Mouse (Mus musculus) thymus, adult 2 months (tissue): ENCODE data around the gene Tm9sf3. TPM values are rescaled to one million over a fixed set of nuclear protein-coding genes. Genes with fewer than 3 reads are reported as not detected.

Source experiments
- DNase-seq: peaks from one replicate; pipeline ENCODE4 v3.0.0; 2021
- H3K27ac ChIP-seq: fragments of 200-500 bp; 2 replicates; pipeline ENCODE4 v1.5.1; 2012; ENCODE audit warnings: low read length, control low read depth; ENCODE audit not compliant: control insufficient read depth, insufficient read depth
- H3K27me3 ChIP-seq: fragments of 200-500 bp; 2 replicates; pipeline ENCODE4 v1.6.1; 2012; ENCODE audit warnings: mild to moderate bottlenecking, low read length, moderate library complexity, mixed read lengths; ENCODE audit not compliant: control insufficient read depth, insufficient read depth
- H3K36me3 ChIP-seq: fragments of 200-500 bp; 2 replicates; pipeline ENCODE4 v1.6.1; 2012; ENCODE audit warnings: mild to moderate bottlenecking, low read length, moderate library complexity; ENCODE audit not compliant: control insufficient read depth, insufficient read depth
- H3K4me1 ChIP-seq: fragments of 200-500 bp; replicated peaks from 2 replicates; pipeline ENCODE4 v1.6.1; 2012; ENCODE audit warnings: low read length; ENCODE audit not compliant: control insufficient read depth, insufficient read depth
- H3K4me3 ChIP-seq: fragments of 200-500 bp; 2 replicates; pipeline ENCODE4 v1.5.1; 2012; ENCODE audit warnings: mild to moderate bottlenecking, low read length, control low read depth, moderate library complexity; ENCODE audit not compliant: control insufficient read depth, insufficient read depth
- CTCF ChIP-seq: fragments of 200-500 bp; IDR thresholded peaks from 2 replicates; pipeline ENCODE4 v1.5.1; 2012; ENCODE audit warnings: mild to moderate bottlenecking, control low read depth, low read length, moderate library complexity, borderline replicate concordance; ENCODE audit not compliant: control insufficient read depth, poor library complexity, insufficient read depth; ENCODE audit errors: extremely low read depth
- POLR2A ChIP-seq: fragments of 200-500 bp; IDR thresholded peaks from 2 replicates; pipeline ENCODE4 v1.6.1; 2012; ENCODE audit warnings: mild to moderate bottlenecking, low read length, control low read depth, moderate library complexity; ENCODE audit not compliant: control insufficient read depth, poor library complexity, insufficient read depth; ENCODE audit errors: extremely low read depth
- WGBS: fragments of 180-500 bp; shearing (Covaris S2); methylation state at CpG from one replicate; pipeline ENCODE4 v1.1.7; 2018; 5-methylcytosine and 5-hydroxymethylcytosine counted together
- polyA plus RNA-seq: library from polyadenylated mRNA; depleted of rRNA; stranded (reverse); fragments of >200 nt; gene quantifications from 2 replicates; pipeline ENCODE4 v1.2.3, GENCODE M21; 2012

Tm9sf3 gene
- polyA plus RNA-seq, 1 experiment = 59.7 TPM

DNA sequence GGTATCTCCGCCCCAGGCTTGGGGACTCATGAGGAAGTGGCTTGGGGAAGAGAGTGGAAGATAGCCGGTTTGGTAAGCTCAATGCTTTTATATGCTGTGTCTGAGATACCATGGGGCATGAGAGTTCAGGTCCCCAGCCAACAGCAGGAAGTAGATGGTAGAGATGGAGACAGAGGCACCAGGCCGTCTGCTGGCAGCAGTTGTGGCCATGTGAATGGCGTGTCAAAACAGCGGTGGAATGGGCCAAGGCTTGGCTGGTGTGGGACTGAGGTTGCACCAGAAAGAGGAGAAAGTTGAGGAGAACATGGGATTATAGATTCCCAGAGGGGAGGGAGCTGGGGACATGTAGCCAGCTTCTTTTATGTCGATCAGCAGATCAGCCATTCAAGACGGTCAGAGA lies 14.8 kb upstream of the Tm9sf3 start:
- Histone ChIP-seq H3K4me1 (peaks cover 4% of the 10 kb centered on the region), H3K27me3 (no peaks in the 10 kb centered on the region), H3K27ac (no peak overlapping the region), H3K36me3 (no peaks in the 10 kb centered on the region), H3K4me3 (no peak overlapping the region)
- 76% methylated on average over 7 of the region's 7 CpGs for WGBS
- no peak for TF ChIP-seq POLR2A
- TF ChIP-seq CTCF = no peak
- no peak for DNase-seq

DNA sequence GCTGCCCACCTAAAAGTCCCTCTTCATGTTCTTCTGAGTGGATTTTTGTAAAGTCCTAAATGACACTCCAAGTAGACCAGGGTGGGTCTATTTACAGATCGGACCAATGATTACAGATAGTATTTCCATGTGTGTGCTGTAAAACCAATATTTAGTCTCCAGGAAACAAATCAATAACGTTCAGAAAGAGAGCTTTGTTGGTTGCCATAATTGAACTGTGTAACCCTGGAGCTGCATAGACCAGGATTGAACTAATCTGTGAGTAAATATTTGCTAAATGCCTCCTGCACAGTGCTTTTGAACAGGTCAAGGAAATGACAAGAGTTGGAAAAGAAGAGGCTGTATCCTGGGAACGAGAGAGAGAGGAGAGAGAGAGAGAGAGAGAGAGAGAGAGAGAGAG lies 11.8 kb upstream of the Tm9sf3 start:
- Histone ChIP-seq H3K27ac (no peak overlapping the region), H3K27me3 (no peaks in the 10 kb centered on the region), H3K4me3 (no peak overlapping the region), H3K4me1 (no peaks in the 10 kb centered on the region; the same call in 1 of the 2 replicates), H3K36me3 (no peaks in the 10 kb centered on the region)
- no peak for TF ChIP-seq CTCF
- no peak for TF ChIP-seq POLR2A
- no peak for DNase-seq
- WGBS = 93% methylated on average over 3 of the region's 3 CpGs

GRCm38 (mm10) chr19:41270906-41271305 lies 7.1 kb upstream of the Tm9sf3 start:
- Histone ChIP-seq H3K4me3 (no peak overlapping the region), H3K4me1 (no peaks in the 10 kb centered on the region), H3K27me3 (no peaks in the 10 kb centered on the region), H3K36me3 (no peaks in the 10 kb centered on the region), H3K27ac (no peak overlapping the region)
- WGBS = 96% methylated on average over 7 of the region's 7 CpGs
- DNase-seq = no peak
- TF ChIP-seq CTCF = no peak
- no peak for TF ChIP-seq POLR2A

DNA sequence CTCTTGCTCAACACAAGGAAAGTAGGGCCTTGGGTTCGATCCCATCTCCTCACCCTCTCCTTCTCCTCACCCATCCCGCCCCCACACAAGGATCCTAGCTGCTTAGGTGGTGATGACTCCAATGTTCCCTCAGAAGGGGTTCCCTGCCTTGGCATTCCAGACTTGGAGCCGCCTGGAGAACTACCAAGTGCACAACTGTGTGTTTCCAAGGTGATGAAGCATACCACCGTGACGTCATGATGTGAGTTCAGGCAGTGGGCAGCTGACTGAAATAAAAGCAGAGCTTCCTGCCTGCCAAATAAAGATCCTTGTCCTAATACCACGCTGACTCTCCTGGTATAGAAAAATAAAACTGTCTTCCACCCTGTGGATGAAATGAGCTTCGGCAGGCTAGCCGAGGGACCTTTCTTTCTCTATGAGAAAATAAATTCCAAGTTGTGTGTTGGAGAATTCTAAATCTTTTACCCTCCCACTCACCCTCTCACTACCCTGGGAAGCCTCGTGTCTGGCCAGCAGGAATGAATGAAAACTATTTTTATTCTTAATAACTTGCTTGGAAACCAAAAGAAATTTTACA lies 6.4 kb upstream of the Tm9sf3 start:
- no peaks in the 10 kb centered on the region for H3K4me1 ChIP-seq
- no peaks in the 10 kb centered on the region for H3K36me3 ChIP-seq
- TF ChIP-seq CTCF (no peak), POLR2A (no peak)
- DNase-seq = no peak
- H3K4me3 ChIP-seq = no peak overlapping the region
- WGBS = 90% methylated on average over 9 of the region's 9 CpGs
- no peaks in the 10 kb centered on the region for H3K27me3 ChIP-seq
- no peak overlapping the region for H3K27ac ChIP-seq

DNA sequence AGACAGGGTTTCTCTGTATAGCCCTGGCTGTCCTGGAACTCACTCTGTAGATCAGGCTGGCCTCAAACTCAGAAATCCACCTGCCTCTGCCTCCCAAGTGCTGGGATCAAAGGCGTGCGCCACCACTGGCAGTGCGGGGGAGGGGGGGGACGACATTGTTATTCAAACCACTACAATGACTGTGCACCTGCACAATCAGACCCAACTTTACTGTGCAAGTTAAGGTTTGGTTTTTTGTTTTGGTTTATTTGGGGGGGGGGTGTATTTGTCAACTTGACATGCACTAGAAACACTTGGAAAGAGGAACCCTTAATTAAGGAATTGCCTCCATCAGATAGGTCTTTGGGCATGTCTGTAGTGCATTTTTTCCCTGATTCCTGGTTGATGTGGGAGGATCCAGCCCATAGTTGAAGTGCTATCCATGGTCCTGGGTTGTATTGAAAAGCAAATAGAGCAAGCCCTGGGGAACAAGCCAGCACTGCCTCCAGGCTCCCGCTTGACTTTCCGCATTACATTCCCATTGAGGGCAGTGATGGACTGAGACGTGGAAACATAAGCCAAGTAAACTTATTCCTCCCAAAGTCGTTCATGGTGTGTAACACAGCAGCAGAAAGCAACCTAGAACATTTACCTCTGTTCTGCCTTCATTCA lies 2.6 kb upstream of the Tm9sf3 start:
- H3K4me3 ChIP-seq = no peak overlapping the region
- 84% methylated on average over 8 of the region's 8 CpGs for WGBS
- H3K27ac ChIP-seq = no peak overlapping the region
- peaks cover 5% of the 10 kb centered on the region for H3K4me1 ChIP-seq
- no peaks in the 10 kb centered on the region for H3K27me3 ChIP-seq
- no peak for DNase-seq
- H3K36me3 ChIP-seq = no peaks in the 10 kb centered on the region
- no peak for TF ChIP-seq POLR2A
- TF ChIP-seq CTCF = no peak

- Histone ChIP-seq H3K4me3 (peak overlapping the region; percentile 99), H3K27ac (peak overlapping the region; percentile 84), H3K27me3 (no peaks in the 10 kb centered on the region), H3K36me3 (no peaks in the 10 kb centered on the region), H3K4me1 (peaks cover 12% of the 10 kb centered on the region)
- DNase-seq = no peak
- WGBS = 20% methylated on average over 13 of the region's 13 CpGs
- TF ChIP-seq CTCF (no peak), POLR2A (no peak)
Measured at GRCm38 (mm10) chr19:41264331-41264799, 568 bp upstream of the Tm9sf3 start.
